Mouse (Mus musculus): ENCODE measurements around the gene Ino80. TPM values are rescaled to one million over a fixed set of nuclear protein-coding genes. Genes with fewer than 3 reads are reported as not detected.

The Ino80 gene
- total RNA-seq, 2 experiments from 2014 or later, result 11.5 to 14.8 TPM

DNA sequence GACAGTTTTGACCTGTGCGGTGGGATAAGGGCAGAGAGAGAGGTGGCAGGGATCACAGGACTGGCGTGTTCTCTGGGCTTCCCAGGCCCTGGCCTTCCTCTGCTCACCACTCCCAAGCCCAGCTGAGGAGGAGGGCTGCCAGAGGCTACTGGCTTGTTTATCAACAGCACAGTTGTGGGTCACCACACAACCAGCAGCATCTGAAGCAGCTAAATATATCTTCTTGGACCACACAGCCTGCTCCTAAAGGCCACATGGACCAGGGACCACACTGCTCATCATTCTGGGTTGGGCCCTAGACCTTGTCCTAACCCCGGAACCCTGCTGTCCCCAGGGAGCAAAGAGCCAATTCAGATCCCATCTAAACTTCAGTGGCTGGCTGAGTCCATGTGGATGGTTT lies 112.5 kb downstream of the Ino80 start:
- no peak for TF ChIP-seq CTCF (IDR thresholded peaks at IDR 0.05)
- peak; percentile 81 for DNase-seq

DNA sequence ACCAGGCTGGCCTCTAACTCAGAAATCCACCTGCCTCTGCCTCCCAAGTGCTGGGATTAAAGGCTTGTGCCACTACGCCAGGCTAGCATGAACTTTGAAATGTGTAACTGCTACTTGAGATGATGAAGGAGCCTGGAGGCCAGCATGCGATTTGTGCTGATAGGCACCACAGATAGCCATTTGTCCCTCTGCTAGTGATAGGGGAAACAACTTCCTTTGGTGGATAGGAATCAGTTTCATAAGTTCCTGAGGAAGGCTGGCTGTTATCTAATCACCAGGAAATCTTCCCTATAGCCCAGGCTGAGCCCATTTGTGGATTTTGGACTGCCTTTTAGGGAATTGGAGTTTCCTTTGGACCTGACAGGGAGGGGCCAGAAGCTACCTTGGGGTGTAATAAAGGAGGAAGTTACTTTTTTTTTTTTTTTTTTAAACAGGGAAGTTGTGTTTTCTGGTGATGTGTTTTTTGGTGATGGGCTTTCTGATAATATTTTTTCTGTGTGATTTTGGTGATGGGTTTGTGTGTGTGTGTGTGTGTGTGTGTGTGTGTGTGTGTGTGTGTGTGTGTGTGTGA lies 117.7 kb downstream of the Ino80 start:
- Histone ChIP-seq H3K27ac (peak overlapping the region; percentile 41), H3K4me3 (no peak overlapping the region)
- no peak for DNase-seq
- no peak for TF ChIP-seq CTCF (IDR thresholded peaks at IDR 0.05)
- intact Hi-C loops (cut with DNase I), result no loop called here

More for the DNA sequence above, 112.5 kb downstream of the Ino80 start:
- peak overlapping the region; percentile 88 for H3K27ac ChIP-seq
- intact Hi-C loops (cut with DNase I), result no loop called here
- no peak overlapping the region for H3K4me3 ChIP-seq

- no peak overlapping the region for H3K4me3 ChIP-seq
- intact Hi-C loops (cut with DNase I), result no loop called here
- peak overlapping the region; percentile 28; the same call in 1 of the 2 replicates for H3K27ac ChIP-seq
- no peak for DNase-seq
- TF ChIP-seq CTCF (IDR thresholded peaks at IDR 0.05), result no peak
These were observed 119.2 kb downstream of the Ino80 start for GRCm38 (mm10) chr2:119358249-119358648.

DNA sequence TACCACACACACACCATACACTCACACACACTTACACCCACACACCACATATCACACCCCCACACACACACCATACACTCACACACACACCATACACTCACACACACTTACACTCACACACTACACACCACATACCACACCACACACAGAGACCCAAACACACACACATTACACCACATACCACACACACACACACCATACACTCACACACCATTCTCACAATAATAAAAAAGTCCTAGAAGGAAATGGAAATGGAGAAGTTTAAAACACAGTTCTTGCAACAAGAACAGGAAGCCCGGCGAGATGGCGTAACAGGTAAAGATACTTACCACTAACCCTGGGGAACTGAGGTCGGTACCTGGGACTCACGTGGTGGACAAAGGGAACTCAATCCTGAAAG lies 120.7 kb downstream of the Ino80 start:
- intact Hi-C loops (cut with DNase I), result no loop called here
- Histone ChIP-seq H3K4me3 (no peak overlapping the region), H3K27ac (peak overlapping the region; percentile 9; the same call in 1 of the 2 replicates)
- DNase-seq, result no peak
- TF ChIP-seq CTCF (IDR thresholded peaks at IDR 0.05), result no peak

DNA sequence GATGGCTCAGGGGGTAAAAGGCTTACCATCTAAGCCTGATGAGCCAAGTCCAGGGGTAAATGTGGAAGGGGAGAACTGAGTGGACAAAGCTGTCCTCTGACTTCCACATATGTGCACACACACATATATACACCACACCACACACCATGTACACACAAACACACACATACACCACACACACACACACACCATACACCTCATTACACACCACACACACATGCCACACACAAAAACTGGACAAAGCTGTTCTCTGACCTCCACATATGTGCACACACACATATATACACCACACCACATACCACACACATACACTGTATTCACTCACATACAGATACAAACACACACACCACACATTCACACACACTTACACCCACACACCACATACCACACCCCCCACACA lies 121.2 kb downstream of the Ino80 start:
- Histone ChIP-seq H3K4me3 (no peak overlapping the region), H3K27ac (peak overlapping the region; percentile 97)
- no peak for TF ChIP-seq CTCF (IDR thresholded peaks at IDR 0.05)
- no peak for DNase-seq
- intact Hi-C loops (cut with DNase I), result no loop called here

DNA sequence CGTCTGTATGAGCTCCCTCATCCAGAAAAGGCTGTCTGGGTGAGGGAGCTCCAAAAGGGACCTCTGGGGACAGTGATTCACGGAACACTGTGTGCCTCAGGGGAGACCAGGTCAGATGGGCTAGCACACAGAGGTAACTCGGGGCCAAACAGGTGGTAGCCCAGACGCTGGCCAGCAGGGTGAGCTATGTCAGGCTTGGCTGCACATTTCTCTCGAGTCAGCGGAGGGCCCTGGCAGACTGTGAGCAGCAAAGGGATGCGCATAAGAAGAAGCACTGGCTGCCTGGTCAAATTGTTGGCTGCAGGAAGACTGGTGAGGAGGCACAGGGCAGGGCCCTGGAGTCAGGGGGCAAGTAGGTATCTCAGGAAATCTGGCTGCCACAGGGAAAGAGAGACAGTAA lies 121.8 kb downstream of the Ino80 start:
- intact Hi-C loops (cut with DNase I), result no loop called here
- Histone ChIP-seq H3K4me3 (no peak overlapping the region), H3K27ac (peak overlapping the region; percentile 97)
- TF ChIP-seq CTCF (IDR thresholded peaks at IDR 0.05), result peak; percentile 28
- peak; percentile 95 for DNase-seq

GRCm38 (mm10) chr2:119355089-119355488 lies 122.4 kb downstream of the Ino80 start:
- intact Hi-C loops (cut with DNase I), result no loop called here
- Histone ChIP-seq H3K4me3 (no peak overlapping the region), H3K27ac (peak overlapping the region; percentile 97)
- DNase-seq, result peak; percentile 93
- no peak for TF ChIP-seq CTCF (IDR thresholded peaks at IDR 0.05)

- no peak for TF ChIP-seq CTCF (IDR thresholded peaks at IDR 0.05)
- intact Hi-C loops (cut with DNase I), result no loop called here
These were observed 123.8 kb downstream of the Ino80 start for GRCm38 (mm10) chr2:119353707-119354106.

GRCm38 (mm10) chr2:119350555-119351486 lies 126.7 kb downstream of the Ino80 start, which contains the start of gene Chac1:
Chac1 (plus strand) TSS chr2:119351229.
- peak; percentile 97 for DNase-seq
- intact Hi-C loops (cut with DNase I), result no loop called here
- no peak for TF ChIP-seq CTCF (IDR thresholded peaks at IDR 0.05)
- peak within 1 kb of the TSS; percentile 97 for H3K27ac ChIP-seq
- H3K4me3 ChIP-seq, result peak within 1 kb of the TSS; percentile 89

More at GRCm38 (mm10) chr2:119353707-119354106, 123.8 kb downstream of the Ino80 start:
- Histone ChIP-seq H3K27ac (peak overlapping the region; percentile 97), H3K4me3 (peak overlapping the region; percentile 89)
- no peak for DNase-seq

DNA sequence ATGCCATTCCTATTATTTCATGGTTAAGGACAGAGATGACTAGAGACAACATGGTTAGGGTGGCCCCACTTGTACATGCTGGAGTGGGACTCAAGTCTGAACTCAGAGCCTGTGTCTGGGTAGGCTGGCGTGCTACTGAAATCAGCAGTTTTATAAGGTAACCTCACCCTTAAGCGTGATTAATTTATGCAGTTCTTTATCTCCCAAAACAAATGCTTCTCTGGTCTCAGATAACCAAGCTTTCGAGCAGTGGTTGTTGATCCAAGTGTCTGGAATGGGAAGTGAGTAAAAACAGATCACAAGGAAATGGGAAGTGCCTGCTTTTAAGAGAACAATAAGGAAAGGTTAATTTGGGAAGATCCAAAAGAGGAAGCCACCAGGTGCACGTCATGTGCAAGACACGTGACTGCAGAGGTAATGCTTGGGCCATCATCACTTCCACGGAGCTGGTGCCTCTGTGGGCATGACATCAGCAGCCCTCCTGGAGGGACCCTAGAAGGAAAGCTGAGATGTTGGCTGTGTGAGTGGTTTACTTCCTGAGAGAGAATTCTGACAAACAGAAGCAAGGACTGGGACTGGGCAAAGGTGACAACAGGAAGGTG lies 132.8 kb downstream of the Ino80 start:
- no peak overlapping the region for H3K4me3 ChIP-seq
- no peak for TF ChIP-seq CTCF (IDR thresholded peaks at IDR 0.05)
- intact Hi-C loops (cut with DNase I), result no loop called here
- no peak overlapping the region for H3K27ac ChIP-seq
- DNase-seq, result no peak

DNA sequence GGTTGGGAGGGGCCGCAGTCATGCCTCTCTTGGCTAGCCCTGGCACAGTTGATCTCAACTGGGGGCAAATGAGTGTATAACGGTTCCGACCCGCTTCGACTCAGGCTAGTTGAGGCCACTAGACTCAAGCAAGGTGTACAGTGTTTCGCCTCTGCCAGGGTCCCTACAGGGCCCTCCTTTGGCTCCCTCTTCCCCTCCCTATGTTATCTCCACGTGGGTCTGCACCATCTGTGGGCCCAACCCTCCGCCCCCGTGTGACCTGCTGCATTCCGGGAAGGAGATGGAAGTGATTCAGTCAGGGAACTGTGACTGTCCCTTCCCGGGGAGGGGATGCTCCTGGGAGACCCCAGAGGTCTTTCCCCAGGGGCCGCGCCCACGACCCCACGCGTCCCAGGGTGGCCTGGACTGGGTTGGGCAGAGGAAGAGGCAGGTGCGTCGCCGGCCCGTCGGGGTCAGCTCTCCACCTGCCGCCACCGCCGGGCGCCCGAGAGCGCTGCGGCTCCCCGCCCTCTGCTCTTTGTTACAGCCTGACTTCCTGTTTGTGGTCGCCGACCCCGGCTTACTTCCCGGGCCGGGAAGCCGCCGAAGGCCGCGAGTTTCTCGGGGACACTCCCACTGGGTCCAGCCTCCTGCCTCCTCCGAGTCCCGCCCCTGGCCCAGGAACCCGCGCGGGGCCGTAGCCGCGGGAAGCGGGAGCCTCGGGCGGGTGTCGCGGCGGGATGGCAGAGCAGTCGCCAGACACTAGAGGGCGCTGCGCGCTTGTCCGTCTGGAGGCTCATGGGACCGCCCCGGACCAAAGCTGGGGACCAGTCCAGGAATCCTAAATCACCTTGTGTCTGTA lies 139.8 kb downstream of the Ino80 start:
- TF ChIP-seq CTCF (IDR thresholded peaks at IDR 0.05), result peak; percentile 98
- Histone ChIP-seq H3K27ac (peak overlapping the region; percentile 88), H3K4me3 (peak overlapping the region; percentile 83)

GRCm38 (mm10) chr2:119336470-119336869 lies 141.0 kb downstream of the Ino80 start:
- DNase-seq, result peak; percentile 44
- TF ChIP-seq CTCF (IDR thresholded peaks at IDR 0.05), result no peak
- intact Hi-C loops (cut with DNase I), result no loop called here
- Histone ChIP-seq H3K4me3 (peak overlapping the region; percentile 83), H3K27ac (peak overlapping the region; percentile 88)

More for the DNA sequence above, 139.8 kb downstream of the Ino80 start:
- intact Hi-C loops (cut with DNase I), result loop anchor here (1.0 to 2.0 kb wide), 3 partner anchors 37 to 75 kb away; no protein-coding TSS in a partner anchor
- peak; percentile 94 for DNase-seq

Data from gastrocnemius, adult 2 months (tissue).